Mouse (Mus musculus) T-cell, adult 66 days (primary cell): ENCODE measurements around the gene 2610301B20Rik. TPM values are rescaled to one million over a fixed set of nuclear protein-coding genes. Genes with fewer than 3 reads are reported as not detected.

Experiments used
- total RNA-seq, 2 experiments: library from RNA; stranded (reverse); gene quantifications; 3 replicates in 1 of 2; 4 replicates in 1 of 2; pipeline ENCODE4 v1.2.4; 2023

The 2610301B20Rik gene
- 1 to 10 TPM; 3.8 to 5.8 TPM for total RNA-seq

GRCm38 (mm10) chr4:10873920-10874665 is at the start of gene 2610301B20Rik:
TSS of gene 2610301B20Rik (plus strand) at chr4:10874498.

